ENCODE assay signal across 14 mouse cellular contexts in the genomic region with DNA sequence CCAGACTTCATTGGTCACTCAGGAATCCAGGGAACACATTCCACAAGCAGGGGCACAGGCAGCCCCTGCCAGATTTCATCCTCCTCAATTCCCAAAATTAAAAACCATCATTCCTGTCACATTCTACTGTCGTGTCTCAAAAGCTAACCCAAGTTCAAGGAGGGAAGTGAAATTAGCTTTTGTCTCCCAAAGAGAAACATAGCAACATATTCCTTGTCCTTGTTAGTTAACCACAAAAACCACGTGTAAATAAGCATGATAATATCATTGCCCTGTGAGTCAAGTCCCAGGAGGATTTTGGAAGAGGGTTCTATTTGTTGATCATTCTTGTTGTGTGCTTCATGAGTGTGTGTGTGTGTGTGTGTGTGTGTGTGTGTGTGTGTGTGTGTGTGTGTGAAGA.
"Had no signal": no experiment of that assay in that cellular context is flagged by ENCODE, and none has a peak within 500 bp of the region (broad histone marks: within the 10 kb centered on the region; RNA-seq: fewer than 3 reads in every experiment).

No protein-coding gene starts in this region.

- H3K36me3 ChIP-seq: limb, embryonic 10.5 days; liver, embryonic 15.5 days; midbrain, embryonic 13.5 days; stomach, embryonic 15.5 days had no signal

- H3K4me3 ChIP-seq: left cerebral cortex, adult 2 months; limb, embryonic 10.5 days; liver, embryonic 15.5 days; midbrain, embryonic 13.5 days; stomach, embryonic 15.5 days had no signal

- H3K27ac ChIP-seq: left cerebral cortex, adult 2 months; limb, embryonic 10.5 days; liver, embryonic 15.5 days; midbrain, embryonic 13.5 days; stomach, embryonic 15.5 days had no signal

- H3K4me1 ChIP-seq: limb, embryonic 10.5 days; liver, embryonic 15.5 days; midbrain, embryonic 13.5 days; stomach, embryonic 15.5 days had no signal

- DNase-seq: kidney, adult 8-10 months; lung, adult 2 months; lung, postnatal 10 days; lung, postnatal 4 days; right cerebral cortex, adult 18-20 months; thymus, adult 2 months; thymus, postnatal 25 days had no signal

- H3K9ac ChIP-seq: liver, embryonic 15.5 days; midbrain, embryonic 13.5 days; stomach, embryonic 15.5 days had no signal

- H3K4me2 ChIP-seq: liver, embryonic 11.5 days; liver, embryonic 15.5 days; midbrain, embryonic 13.5 days; stomach, embryonic 15.5 days had no signal

- H3K9me3 ChIP-seq: limb, embryonic 10.5 days; liver, embryonic 15.5 days; midbrain, embryonic 13.5 days; stomach, embryonic 15.5 days had no signal

- ATAC-seq: intestine, embryonic 16.5 days; midbrain, embryonic 13.5 days had no signal

- H3K27me3 ChIP-seq: liver, embryonic 15.5 days; midbrain, embryonic 13.5 days; stomach, embryonic 15.5 days had no signal
